Mouse (Mus musculus) testis, adult 2 months (tissue): ENCODE results near the gene Tbc1d14.

Experiments used
- CTCF ChIP-seq: fragments of 200-500 bp; IDR thresholded peaks from 2 replicates; pipeline ENCODE4 v1.5.1; 2012; ENCODE audit warnings: low read depth, mild to moderate bottlenecking, inconsistent platforms, low read length, moderate library complexity; ENCODE audit not compliant: control insufficient read depth, insufficient read depth, insufficient replicate concordance
- POLR2A ChIP-seq: fragments of 200-500 bp; IDR thresholded peaks from 2 replicates; pipeline ENCODE4 v1.6.1; 2012; ENCODE audit warnings: low read depth, mild to moderate bottlenecking, inconsistent platforms, low read length, moderate library complexity; ENCODE audit not compliant: control insufficient read depth

GRCm38 (mm10) chr5:36564530-36564929, 28.5 kb downstream of the Tbc1d14 start:
- TF ChIP-seq POLR2A (no peak), CTCF (no peak)
